Mouse (Mus musculus) cerebellum, adult 2 months (tissue): ENCODE measurements at regions not wholly inside any gene's neighbourhood (a gene's known extent, or its start where the extent isn't known, plus 50 kb on each side); places are given as distances from the start of the nearest gene placed in this dataset.

Source experiments
- CTCF ChIP-seq: fragments of 200-500 bp; IDR thresholded peaks from 2 replicates; pipeline ENCODE4 v1.5.1; 2011; ENCODE audit warnings: low read depth, mild to moderate bottlenecking, control low read depth, low read length, moderate library complexity, borderline replicate concordance; ENCODE audit not compliant: insufficient read depth
- POLR2A ChIP-seq: fragments of 200-500 bp; IDR thresholded peaks from 2 replicates; pipeline ENCODE4 v1.6.1; 2011; ENCODE audit warnings: low read length, control low read depth, borderline replicate concordance; ENCODE audit not compliant: insufficient read depth

GRCm38 (mm10) chr2:171743111-171743510 lies 300.2 kb downstream of the Cbln4 start:
- no peak for TF ChIP-seq CTCF
- TF ChIP-seq POLR2A, result no peak
